ENCODE assay signal across 8 mouse cellular contexts in the genomic region with DNA sequence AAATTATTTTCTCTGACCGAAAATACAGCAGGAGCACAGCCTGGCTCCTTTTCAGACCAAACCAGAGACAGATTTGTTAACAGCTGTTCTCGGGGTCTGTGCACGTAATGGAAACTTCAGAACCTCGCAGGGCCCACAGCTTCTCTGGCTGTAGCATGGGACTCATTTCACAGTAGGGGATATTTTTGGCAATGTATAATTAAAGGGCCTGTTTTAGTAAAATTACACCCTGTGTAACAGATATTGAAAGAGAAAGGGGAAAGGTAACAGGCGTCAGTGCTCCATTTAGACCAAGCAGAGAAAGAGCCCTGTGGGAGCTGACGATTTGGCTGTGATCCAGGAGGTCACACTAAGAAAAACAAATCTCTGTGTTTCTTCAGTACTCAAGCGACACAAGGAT.
DNase-seq lines count a peak whose midpoint lies in the region; ATAC-seq lines count a peak whose summit lies in the region.

No protein-coding gene starts in this region.

- no peaks in the 10 kb centered on the region for H3K27me3 ChIP-seq in kidney, embryonic 15.5 days

- peak; percentile 3 for DNase-seq in kidney, postnatal 14 days
- peak; percentile 23 to 38 for DNase-seq in cerebellum, postnatal 36 days
- peak; percentile 31 for DNase-seq in heart, postnatal 4 days
- peak; percentile 37 to 52 for DNase-seq in left cerebral cortex, postnatal 36 days (ENCODE audit: low spot score in 2 of 2)
- DNase-seq in right cerebral cortex, postnatal 25 days: peak; percentile 42
- no peak for DNase-seq in T-cell, adult 2 months (ENCODE audit: low spot score)

- H3K4me1 ChIP-seq in kidney, embryonic 15.5 days: no peaks in the 10 kb centered on the region

- H3K4me3 ChIP-seq in kidney, embryonic 15.5 days (replicated peaks): no peak overlapping the region

- WGBS in kidney, embryonic 15.5 days: 29% methylated on average over 7 of the region's 7 CpGs

- H3K9me3 ChIP-seq in kidney, embryonic 15.5 days (replicated peaks): no peaks in the 10 kb centered on the region

- no peaks in the 10 kb centered on the region for H3K36me3 ChIP-seq in kidney, embryonic 15.5 days

- ATAC-seq in kidney, embryonic 15.5 days (replicated peaks; ENCODE audit: low FRiP score): no peak
- ATAC-seq in inflammation-experienced regulatory T-cells, adult 6 months: no peak

- no peak overlapping the region for H3K9ac ChIP-seq in kidney, embryonic 15.5 days

- H3K4me2 ChIP-seq in kidney, embryonic 15.5 days: no peak overlapping the region

- intact Hi-C loops in left cerebral cortex, postnatal 36 days (cut with DNase I): loop anchor here (10.0 kb wide), 1 partner anchor 113 kb away; no protein-coding TSS in a partner anchor

- no peak overlapping the region for H3K27ac ChIP-seq in kidney, embryonic 15.5 days
